Mouse (Mus musculus) induced T-regulatory cell, adult 2 months (primary cell): ENCODE results near the gene Card10.

Experiments
- DNase-seq: peaks from one replicate; pipeline ENCODE4 v3.0.0-alpha.2; 2012; ENCODE audit warnings: low read depth

Gene Card10

DNA sequence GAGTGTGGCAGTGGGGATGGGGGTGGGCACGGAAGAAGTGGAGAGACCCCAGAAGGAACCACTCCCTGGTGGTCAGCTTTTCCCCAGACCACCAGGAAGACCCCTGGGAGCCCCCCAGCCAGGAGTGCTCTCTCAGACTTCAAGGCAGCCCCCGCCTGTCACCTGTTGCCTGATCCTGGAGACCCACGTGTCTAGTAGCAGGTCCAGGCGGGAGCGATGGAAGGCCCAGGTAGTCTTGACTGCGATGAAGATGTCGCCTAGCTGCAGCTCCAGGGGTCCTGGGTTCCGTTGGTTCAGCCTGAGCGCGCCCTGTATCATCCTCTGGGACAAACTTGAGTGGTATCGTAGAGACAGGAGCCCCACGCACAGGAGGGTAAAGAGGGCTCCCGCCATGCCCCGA is 30.0 kb downstream of the Card10 start:
- no peak for DNase-seq

DNA sequence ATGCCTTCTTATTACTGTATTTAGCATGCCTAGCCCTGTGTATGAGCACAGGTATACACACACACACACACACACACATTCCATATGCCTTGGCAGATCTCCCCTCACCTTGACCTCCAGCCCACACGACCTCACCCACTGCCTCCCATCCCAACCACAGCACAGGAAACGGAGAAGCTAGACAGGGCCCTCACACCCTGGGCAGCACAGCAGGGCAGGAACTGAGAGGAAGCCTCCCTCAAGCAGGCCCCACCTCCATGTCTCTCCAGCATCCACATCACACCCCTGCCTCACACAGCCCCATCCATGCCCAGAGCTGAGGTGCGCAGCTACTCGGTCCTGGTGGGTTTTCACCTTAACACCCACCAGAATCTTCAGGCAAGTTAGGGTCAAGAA is 30.5 kb downstream of the Card10 start:
- DNase-seq = peak; percentile 82

DNA sequence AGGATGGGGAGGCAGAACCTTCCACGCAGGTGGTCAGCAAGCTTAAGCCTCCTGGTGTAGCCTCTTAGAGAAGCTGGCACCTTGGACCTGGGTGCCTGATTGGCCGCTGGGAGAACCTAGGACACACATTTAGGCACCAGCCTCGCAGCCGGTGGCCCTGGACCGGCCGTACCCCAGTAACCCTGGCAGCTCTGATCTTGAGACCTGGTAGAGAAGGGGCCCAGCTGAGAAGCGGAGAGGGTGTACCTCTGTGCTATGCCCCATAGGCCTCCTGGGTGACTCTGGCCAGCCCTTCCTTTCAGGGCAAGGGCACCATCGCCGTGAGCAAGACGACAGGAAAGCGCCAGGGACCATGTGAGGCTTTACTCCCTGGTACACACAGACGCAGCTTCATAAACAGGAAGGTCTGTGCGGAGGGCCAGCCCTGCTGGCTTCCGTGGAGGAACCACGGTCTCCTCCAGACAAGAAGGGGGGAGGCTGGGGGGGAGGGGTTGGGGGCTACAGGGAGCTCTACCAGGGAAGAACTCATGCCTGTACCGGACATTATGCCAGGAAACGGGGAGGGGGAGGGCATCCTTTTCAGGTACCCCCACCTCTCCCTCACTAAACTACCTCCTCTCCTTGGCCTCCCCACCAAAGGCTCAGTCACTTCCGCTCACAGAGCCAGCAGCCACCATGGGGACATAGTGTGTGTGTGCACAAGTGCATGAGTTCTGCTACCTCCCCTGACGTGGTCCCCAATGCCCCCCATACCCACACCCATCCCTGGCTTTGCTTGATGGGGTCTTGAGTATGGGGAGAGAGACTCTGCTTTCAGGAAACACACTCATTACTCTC is 31.1 kb downstream of the Card10 start:
- DNase-seq = peak; percentile 82

DNA sequence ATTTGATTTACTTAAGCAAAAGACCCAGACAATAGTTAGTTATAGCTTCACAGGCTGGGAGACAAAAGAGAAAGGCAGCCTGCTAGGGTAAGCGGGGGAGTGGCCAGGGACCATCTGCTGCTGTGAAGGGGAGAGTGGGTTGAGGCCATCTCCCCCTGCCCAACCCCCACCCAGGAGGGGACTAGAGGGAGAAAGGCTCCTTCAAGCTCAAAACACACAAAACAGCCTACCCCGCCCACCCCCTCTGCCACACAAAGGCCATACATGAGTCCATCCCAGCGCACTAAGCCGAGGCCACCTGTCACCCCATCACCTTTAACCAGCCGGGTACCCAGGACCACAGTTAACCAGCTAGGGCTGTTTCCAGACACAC is 31.9 kb downstream of the Card10 start:
- DNase-seq = peak; percentile 40

DNA sequence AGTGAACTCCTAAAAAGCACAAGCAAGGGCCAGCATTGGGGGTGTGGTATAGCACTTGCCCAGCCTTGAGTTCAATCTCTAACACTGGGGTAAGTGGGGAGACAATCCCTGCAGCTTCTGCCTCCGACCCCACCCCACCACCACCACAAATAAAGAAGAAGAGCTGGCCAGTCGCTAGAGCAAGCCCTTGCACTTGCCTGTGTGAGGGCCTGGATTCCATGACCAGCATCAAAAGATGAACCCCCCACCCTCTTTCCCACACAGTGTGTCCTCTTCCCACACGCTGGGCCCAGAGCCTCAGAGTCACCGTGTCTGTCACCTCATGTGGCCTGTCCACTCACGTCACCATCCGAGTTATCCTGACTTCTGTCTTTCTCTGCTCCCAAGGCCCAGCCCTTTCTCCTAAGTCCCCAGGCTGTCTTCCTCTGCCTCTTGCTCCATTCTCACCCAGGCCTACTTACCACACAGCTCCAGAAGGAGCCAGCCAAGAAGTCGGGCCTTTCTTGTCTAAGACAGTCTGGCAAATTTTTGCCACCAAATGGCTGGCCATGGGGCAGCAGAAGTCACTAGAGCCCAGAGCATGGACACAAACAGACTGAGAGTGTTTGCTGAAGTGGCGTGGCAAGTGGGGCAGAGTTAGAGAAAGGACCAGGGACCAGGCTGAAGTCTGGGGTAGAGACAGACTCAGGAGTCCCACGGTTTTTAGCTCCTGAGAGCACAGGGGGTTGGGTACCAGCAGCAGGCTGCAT is 32.4 kb downstream of the Card10 start:
- DNase-seq = peak; percentile 16

DNA sequence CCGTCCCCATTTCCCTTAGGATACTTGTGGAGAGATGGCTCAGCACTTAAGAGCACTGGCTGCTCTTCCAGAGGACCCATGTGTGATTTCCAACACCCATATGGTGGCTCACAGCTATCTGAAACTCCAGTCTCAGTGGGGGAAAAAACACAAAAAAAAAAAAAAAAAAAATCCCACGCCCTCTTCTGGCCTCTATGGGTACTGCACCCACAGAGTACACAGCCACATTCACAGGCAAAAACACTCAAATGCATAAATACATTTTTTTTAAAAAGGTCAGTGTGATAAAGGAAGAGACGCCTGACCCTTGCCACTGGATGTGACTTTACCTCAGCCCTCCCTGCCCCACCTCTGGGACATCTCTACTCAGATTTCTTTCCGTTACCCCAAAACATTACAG is 33.8 kb downstream of the Card10 start:
- peak; percentile 41 for DNase-seq

DNA sequence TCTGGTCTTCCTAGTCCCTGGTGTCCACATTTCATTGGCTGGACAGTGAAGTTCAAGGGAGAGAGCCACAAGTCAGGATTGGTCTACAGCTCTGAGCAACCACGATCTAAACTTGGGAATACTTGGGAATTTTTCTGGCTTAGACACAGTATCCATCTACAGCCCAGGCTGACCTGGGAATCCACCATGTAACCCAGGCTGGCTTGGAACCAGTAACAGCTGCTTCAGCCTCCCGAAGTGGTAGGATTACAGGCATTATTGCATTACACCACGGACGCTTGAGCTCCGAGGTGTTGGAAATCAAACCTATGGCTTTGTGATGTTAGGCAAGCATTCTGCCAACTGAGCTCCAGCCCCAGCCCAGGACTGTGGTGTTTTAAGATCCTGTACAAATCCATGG is 39.1 kb downstream of the Card10 start:
- DNase-seq = no peak

DNA sequence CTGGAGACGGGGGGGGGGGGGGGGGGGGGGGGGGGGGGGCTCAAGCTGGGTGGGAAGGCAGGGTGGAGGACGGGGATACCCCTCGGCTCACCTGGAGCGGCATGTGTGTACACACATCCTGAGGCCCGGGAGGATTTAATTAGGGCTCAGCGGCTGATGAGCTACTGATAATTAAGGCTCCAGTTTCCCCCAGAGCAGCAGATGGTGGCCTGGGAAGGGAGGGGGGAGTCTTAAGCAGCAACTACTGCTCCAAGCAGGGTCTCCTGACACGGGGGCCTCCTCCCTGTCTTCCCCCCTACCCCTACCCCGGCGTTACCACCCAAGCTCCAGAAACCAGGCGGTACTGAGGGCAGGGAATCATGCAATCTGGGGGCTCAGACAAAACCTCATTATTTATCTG is 39.6 kb downstream of the Card10 start:
- DNase-seq = no peak

DNA sequence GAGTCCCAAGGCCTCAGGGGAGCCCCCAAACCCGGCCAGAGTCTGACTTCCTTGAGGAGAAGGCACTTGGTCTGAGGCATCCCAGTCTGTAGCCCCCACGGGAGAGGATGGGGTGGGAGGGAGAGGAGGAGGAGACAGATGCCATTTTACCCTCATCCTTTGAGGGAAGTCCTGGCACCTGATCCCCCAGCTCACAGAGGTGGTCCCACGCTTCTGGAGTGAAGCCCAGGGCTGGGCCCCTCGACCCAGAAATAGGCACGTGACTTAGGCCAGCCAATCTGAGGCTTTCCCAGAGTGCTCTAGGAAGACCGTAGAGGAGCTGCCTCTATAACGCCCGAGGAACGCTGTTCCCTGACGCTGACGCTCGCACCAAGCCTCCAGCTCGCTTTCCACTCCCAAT is 41.7 kb downstream of the Card10 start:
- no peak for DNase-seq

DNA sequence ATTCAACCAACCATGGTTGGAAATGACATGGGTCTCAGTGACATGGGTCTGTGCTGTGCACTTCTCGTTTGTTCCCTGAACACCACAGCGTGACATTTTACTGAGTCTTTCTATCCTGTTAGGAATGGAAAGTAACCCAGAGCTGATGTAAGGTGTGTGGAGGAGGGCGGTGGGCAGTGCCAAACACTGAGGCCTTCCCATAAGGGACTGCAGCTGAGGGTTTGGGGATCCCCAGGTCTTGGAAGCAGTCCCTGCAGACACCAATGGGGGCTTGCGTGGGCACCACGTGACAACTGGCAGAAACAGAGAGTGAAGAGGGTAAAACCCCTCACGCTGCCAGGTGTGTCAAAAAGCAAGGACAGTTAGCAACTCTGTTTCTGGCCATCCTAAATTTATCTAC is 44.7 kb downstream of the Card10 start:
- DNase-seq = no peak

DNA sequence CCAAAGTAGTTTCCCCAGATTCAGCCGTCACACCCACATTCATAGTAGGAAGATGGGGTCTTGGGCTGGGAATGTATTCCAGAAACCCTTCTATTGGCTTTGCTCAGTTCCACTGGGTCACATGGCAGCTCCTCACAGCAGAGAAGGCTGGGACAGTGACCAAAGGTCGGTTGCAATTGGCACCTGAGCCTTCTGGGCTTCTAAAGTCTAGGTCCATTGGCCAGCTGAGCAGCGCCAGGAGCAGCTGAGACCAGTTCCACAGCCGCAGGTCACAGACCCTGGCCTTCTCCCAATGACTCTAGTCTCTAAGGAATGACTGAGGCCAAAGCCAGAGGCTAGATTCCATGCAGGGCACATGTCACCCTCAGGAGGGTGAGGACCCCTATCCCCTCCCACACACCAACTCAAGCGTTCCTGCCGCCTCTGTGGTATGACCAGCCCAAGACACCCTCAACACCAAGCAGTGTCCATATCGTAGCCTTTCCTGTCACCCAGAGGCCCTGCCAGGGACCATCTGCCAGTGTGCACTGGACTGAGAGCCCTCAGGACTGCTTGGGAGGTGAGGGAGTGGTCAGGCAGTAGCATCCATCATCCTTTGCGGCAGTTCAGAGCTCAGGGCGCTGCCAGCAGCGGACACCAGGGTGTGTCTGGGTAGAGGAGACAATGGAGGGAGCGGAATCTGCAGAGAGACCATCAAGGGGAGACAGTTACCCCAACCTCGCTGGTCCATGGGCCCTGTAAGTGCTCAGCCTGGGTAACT is 46.7 kb downstream of the Card10 start:
- DNase-seq = no peak

DNA sequence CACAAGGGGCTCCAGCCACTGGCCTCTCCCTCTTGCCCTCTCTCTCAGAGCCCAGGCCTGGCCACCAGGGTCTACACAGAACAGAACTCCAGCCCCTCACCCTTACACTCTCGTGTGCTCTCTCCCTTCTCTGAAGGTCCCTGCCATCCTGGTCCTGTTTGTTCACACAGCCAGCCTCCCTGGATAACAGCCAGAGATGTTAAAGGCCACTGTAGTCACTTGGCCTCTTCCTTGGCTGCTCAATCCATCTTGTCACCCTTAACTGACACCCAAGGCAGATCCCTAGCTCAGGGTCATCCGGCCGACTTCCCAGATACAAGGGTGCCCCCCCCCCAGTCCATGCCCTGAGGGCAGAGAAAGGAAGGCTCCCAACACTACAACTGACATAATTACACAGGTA is 47.6 kb downstream of the Card10 start:
- no peak for DNase-seq

DNA sequence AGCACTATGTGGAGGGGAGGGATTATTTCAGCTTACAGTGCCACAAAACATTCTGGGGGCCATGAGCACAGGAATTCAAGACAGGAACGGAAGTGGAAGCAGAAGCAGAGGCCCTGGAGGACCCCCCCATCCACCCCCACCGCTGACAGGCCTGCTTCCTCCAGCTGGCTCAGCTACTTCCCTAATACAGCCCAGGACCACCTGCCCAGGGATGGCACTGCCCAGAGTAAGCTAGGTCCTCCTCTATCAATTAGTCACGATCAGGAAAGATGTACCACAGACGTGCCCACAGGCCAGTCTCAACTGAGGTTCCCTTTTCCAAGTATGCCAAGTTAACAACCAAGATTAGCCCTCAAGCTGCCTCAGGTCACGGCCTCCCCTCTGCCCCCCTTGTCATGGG is 48.7 kb downstream of the Card10 start:
- no peak for DNase-seq

DNA sequence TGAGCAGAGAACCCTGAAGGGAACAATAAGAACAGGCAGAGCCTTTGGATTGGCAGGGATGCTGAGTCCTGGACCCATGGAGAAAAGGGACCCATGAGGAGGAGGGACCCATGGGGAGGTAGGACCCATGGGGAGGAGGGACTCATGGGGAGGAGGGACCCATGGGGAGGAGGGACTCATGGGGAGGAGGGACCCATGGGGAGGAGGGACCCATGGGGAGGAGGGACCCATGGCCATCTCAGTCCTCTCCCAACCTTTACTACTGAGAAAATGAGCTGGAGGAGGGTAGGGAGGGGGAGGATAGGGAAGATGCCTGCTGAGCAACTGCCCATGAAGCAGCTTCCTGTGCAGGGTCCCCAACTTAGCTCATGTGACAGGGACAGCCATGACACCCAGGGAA is 49.9 kb downstream of the Card10 start:
- no peak for DNase-seq

DNA sequence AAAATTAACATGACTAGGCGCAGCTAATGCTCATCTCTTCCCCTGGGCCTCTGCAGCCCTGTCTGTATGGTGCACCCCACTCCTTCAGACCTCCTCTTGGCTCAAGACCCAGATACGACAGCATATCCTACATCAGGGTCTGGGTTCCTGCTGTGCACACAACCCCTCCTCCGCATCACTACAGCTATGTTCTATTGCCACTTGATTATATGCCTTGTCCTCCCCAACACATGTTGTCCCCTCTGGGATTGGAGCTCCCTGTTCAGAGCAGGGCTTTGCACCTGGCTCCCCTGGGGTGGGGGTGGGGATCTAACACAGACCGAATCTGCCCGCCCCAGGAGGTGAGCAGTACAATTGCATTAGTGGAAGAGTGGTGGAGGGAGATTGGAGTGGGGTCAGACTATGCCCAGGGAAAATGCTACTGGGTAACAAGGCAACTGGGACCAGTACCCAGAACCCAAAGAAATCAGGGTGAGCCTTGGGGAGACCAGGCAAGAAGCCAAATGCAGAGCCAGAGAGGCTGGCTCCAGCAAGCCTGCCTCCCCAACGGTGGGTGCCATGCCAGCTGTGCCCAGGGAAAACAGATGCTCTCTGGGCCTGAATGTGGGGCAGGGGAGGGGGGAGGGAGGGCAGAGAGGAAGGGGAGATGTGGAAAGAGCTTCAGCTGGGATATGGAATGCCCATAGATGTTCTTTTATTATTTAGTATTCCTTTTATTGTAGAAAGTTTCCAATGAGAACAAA is 52.1 kb downstream of the Card10 start:
- DNase-seq = no peak

DNA sequence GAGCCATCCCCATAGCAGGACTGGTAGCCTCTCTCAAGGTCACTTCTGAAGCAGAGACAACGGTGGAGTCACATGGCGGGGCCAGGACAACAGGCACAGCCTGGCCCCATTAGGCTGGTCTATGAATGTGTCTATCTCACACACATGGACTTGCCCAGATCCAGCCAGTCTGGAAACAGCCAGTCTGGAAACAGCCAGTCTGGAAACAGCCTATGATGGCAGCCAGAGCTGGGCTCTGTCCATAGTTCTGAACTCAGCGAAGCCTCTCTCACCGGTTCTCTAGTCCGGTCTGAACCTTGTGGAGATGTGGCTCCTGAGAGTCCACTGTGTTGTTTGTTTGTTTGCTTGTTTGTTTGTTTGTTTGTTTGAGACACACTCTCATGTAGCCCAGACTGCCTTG is 53.0 kb downstream of the Card10 start:
- no peak for DNase-seq

DNA sequence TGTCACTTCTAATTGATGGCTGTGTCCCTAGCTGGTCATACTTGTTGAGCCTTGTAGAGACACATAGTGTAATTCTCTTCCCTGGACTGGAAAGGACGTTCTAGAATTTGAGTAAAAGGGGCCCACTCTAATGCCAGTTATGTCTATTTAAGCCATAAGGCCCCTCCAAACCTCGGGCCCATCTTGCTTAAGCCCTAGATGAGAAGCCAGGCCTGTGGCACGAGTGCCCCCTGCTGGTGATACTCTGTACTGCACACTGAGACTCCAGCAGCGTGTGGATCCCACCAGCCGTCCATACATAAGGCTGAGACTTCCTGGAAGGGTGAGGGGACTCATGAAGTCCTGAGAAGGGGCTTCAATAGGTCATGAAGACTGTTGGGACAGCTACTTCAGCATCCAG is 58.6 kb downstream of the Card10 start:
- peak; percentile 88 for DNase-seq

DNA sequence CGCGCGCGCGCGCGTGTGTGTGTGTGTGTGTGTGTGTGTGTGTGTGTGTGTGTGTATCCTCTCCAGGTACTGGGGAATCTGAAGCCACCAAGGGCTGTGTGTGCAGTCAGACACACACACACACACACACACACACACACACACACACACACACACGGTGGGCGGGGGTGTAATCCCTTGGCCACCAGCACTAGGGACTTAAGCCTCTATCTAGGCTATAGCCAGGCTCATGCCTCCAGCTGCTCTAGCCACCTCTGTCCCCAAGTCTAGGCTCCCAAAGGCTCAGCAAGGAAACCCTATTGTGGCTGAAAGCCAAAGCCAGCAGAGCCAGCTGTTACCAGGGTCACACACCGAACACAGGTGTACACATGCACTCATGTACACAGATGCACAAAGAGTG is 60.0 kb downstream of the Card10 start:
- DNase-seq = no peak

DNA sequence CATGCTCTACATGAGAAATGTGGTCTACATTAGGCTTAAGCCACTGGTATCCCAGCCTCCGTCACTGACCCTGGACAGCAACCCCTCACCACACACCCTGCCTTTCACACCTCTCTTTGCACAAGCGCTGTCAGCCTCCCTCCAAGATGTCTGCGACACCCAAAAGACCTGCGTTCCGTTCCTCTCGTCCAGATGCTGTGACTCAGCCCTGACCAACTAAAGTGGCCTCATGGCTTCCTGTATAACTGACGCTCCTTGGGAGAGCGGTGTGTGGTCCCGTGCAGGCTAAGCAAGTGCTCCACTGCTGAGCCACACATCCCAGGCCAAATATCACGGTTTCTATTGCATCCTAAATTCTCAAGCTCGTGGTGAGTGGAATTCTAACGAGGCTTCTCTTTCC is 62.2 kb downstream of the Card10 start:
- no peak for DNase-seq

DNA sequence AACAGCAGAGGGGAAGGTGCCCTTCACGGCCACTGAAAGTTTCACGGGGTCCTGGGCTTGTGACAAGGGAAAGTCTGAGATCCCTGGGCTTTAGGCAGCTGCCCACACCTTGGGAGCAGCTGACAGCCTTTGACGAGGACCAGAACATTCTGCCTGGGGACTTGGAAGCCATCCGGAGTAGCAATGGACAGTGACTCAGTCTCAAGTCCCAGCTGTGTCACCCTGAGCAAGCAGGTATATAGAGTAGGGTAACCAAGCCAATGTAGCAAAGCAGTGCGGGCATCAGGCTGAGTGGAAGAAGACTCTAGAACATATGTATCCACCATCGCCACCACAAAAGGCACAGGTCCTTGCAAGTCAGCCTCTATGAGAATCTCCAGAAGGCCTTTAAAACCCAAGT is 65.7 kb downstream of the Card10 start:
- DNase-seq = no peak

DNA sequence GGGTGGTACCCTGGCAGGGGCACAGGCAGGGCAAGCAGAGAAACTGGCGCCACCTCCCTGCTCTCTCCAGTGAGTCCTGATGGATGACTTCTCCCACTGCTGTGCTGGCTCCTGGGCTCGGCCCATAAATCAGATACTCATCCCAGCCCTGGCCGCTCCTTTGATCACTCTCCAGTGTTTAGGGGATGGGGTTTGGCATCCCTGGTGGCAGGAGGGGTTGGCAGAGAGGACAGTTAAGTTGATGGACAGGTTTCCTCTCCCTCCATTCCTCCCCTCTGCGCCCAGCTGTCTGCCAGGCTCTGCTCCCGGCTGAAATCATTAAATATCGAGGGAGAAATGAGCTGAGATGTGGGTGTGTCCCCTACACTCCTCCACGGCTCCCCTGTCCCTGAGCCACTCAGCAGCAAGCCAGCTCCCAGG is 66.2 kb downstream of the Card10 start:
- DNase-seq = no peak

DNA sequence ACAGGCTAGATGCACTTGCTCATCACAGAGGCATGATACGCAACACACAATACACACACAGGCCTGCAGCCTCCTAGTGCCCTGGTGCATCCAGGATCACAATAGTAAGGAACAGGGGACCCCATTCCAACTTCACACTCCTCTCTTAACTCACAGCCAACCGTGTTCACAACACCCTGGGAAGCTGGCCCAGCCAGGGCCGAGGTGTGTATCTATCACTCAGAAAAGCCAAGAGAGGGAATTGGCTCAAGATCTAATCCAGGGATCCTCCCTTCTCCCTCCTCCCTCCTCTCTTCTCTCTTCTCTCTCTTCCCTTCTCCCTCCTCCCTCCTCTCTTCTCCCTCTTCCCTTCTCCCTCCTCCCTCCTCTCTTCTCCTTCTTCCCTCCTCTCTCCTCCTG is 66.7 kb downstream of the Card10 start:
- no peak for DNase-seq
